Mouse (Mus musculus): Measurements from ENCODE around the gene Fxyd2.

- TF ChIP-seq GATA1 (IDR thresholded peaks at IDR 0.05; ENCODE audit: borderline replicate concordance, low read length) (no peak), FLI1 (IDR thresholded peaks at IDR 0.05; ENCODE audit: low read length) (no peak)
Observed at GRCm38 (mm10) chr9:45355192-45355591, 44.3 kb upstream of the Fxyd2 start.

Data from megakaryocyte, embryonic 14.5 days (primary cell).